Mouse (Mus musculus) urinary bladder, adult 18-20 months (tissue): ENCODE results near the gene Gm3250.
"Not testable (repeated sequence)": the region's sequence is repeated elsewhere in the genome, so short reads cannot be mapped to it uniquely, and the experiment has no call there.

Experiments
- DNase-seq, 2 experiments: peaks; one replicate each; pipeline ENCODE4 v3.0.0; 2022; ENCODE audit warnings: low spot score in 2 of 2, mixed read lengths in 2 of 2

The Gm3250 gene

GRCm38 (mm10) chr10:77751254-77751653 is 31.1 kb downstream of the Gm3250 start, which contains the start of gene Gm9736:
Gene Gm9736 (minus strand): TSS chr10:77751354.
- DNase-seq, result not testable (repeated sequence)

GRCm38 (mm10) chr10:77750686-77751085 is 31.7 kb downstream of the Gm3250 start:
- not testable (repeated sequence) for DNase-seq

- not testable (repeated sequence) for DNase-seq
Observed at GRCm38 (mm10) chr10:77741924-77742688, 40.2 kb downstream of the Gm3250 start, which contains the start of gene Gm18596. Gene Gm18596 (minus strand): TSS chr10:77742638.

- DNase-seq, result no peak
Observed at GRCm38 (mm10) chr10:77738929-77739328, 43.4 kb downstream of the Gm3250 start.

GRCm38 (mm10) chr10:77735928-77736327 is 46.4 kb downstream of the Gm3250 start:
- no peak for DNase-seq
